8 mouse cellular contexts compared by ENCODE assay signal in the genomic region with DNA sequence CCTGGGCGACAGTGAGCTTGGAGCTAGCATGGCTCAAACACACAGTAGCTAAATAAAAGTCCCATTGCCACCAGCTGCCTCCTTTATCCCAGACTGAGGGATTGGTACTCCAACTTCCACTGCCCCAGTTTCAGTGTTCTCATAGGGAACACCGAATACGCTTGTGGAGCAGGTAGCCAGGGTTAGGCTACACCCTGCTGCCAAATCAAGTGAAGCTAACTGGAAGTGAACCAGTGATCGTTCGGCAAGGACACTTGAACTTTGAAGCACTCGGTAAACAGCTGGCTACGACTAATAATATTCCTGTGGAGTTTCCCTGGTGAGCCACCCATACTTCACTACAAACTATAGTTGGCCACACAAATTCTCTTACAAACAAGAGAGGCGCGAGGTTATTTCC. TPM values are rescaled to one million over a fixed set of nuclear protein-coding genes. Genes with fewer than 3 reads are reported as not detected.
DNase-seq lines count a peak whose midpoint lies in the region; ATAC-seq and TF ChIP-seq lines count a peak whose summit lies in the region.

No protein-coding gene starts in this region.

- no peak for TF ChIP-seq CTCF in testis, adult 2 months (IDR thresholded peaks at IDR 0.05; ENCODE audit: control insufficient read depth, insufficient read depth, insufficient replicate concordance, low read depth, low read length)
- no peak for TF ChIP-seq CTCF in liver, postnatal 0 days (IDR thresholded peaks at IDR 0.05; ENCODE audit: low read depth)

- peak overlapping the region; percentile 92 for H3K4me3 ChIP-seq in testis, adult 2 months (ENCODE audit: control insufficient read depth, low read depth, low read length)
- H3K4me3 ChIP-seq in hindbrain, embryonic 13.5 days = peak overlapping the region; percentile 96; the same call in 1 of the 2 replicates
- peak overlapping the region; percentile 72 for H3K4me3 ChIP-seq in liver, postnatal 0 days (ENCODE audit: low read depth, low read length)
- H3K4me3 ChIP-seq in stomach, embryonic 15.5 days (replicated peaks) = peak overlapping the region; percentile 97

- H3K9ac ChIP-seq in hindbrain, embryonic 13.5 days = peak overlapping the region; percentile 97; the same call in 1 of the 2 replicates
- H3K9ac ChIP-seq in liver, postnatal 0 days (replicated peaks) = peak overlapping the region; percentile 89; the same call in 1 of the 2 replicates
- no peak overlapping the region for H3K9ac ChIP-seq in stomach, embryonic 15.5 days

- peaks cover 7% of the 10 kb centered on the region for H3K4me1 ChIP-seq in testis, adult 2 months (ENCODE audit: control insufficient read depth, insufficient read depth, low read length)
- H3K4me1 ChIP-seq in hindbrain, embryonic 13.5 days (replicated peaks) = peaks cover 31% of the 10 kb centered on the region
- H3K4me1 ChIP-seq in liver, postnatal 0 days (ENCODE audit: insufficient read depth) = peaks cover 28% of the 10 kb centered on the region
- peaks cover 11% of the 10 kb centered on the region for H3K4me1 ChIP-seq in stomach, embryonic 15.5 days

- no peaks in the 10 kb centered on the region for H3K36me3 ChIP-seq in testis, adult 2 months (ENCODE audit: control insufficient read depth, insufficient read depth, low read length)
- no peaks in the 10 kb centered on the region for H3K36me3 ChIP-seq in hindbrain, embryonic 13.5 days
- H3K36me3 ChIP-seq in liver, postnatal 0 days (replicated peaks; ENCODE audit: insufficient read depth, low read length) = no peaks in the 10 kb centered on the region
- H3K36me3 ChIP-seq in stomach, embryonic 15.5 days = no peaks in the 10 kb centered on the region

- TF ChIP-seq EP300 in liver, postnatal 0 days (IDR thresholded peaks at IDR 0.05; ENCODE audit: low read depth) = no peak

- no peak for TF ChIP-seq POLR2A in testis, adult 2 months (IDR thresholded peaks at IDR 0.05; ENCODE audit: control insufficient read depth, low read depth, low read length)

- no peak overlapping the region for H3K27ac ChIP-seq in testis, adult 2 months (ENCODE audit: control insufficient read depth, insufficient read depth, low read depth, low read length)
- H3K27ac ChIP-seq in hindbrain, embryonic 13.5 days = no peak overlapping the region
- 0 out of 2 replicates have a peak overlapping the region, but pooled peaks have one; percentile 88 for H3K27ac ChIP-seq in liver, postnatal 0 days (ENCODE audit: low read depth)
- no peak overlapping the region for H3K27ac ChIP-seq in stomach, embryonic 15.5 days

- no peak for ATAC-seq in hindbrain, embryonic 13.5 days (ENCODE audit: low FRiP score)
- ATAC-seq in liver, postnatal 0 days = no peak
- no peak for ATAC-seq in stomach, embryonic 15.5 days (ENCODE audit: insufficient read depth, low FRiP score, low read depth)

- DNase-seq in testis, postnatal 10 days (ENCODE audit: low spot score) = no peak
- DNase-seq in liver, postnatal 0 days = no peak
- no peak for DNase-seq in ovary, postnatal 14 days (ENCODE audit: low spot score)
- no peak for DNase-seq in thymus, postnatal 36 days
- DNase-seq in thymus, postnatal 0 days (ENCODE audit: low spot score) = no peak

- no peaks in the 10 kb centered on the region for H3K27me3 ChIP-seq in testis, adult 2 months (ENCODE audit: control insufficient read depth, insufficient read depth, low read length)
- H3K27me3 ChIP-seq in hindbrain, embryonic 13.5 days = no peaks in the 10 kb centered on the region
- H3K27me3 ChIP-seq in liver, postnatal 0 days (ENCODE audit: insufficient read depth, low read length) = no peaks in the 10 kb centered on the region
- no peaks in the 10 kb centered on the region for H3K27me3 ChIP-seq in stomach, embryonic 15.5 days (replicated peaks)

- no peaks in the 10 kb centered on the region for H3K9me3 ChIP-seq in hindbrain, embryonic 13.5 days
- no peaks in the 10 kb centered on the region for H3K9me3 ChIP-seq in liver, postnatal 0 days (ENCODE audit: low read length)
- no peaks in the 10 kb centered on the region for H3K9me3 ChIP-seq in stomach, embryonic 15.5 days

- WGBS in hindbrain, embryonic 13.5 days = 90% methylated on average over 9 of the region's 9 CpGs
- WGBS in liver, postnatal 0 days (ENCODE audit: insufficient replicate concordance) = 69% methylated on average over 9 of the region's 9 CpGs
- 76% methylated on average over 9 of the region's 9 CpGs for WGBS in stomach, embryonic 15.5 days

- H3K4me2 ChIP-seq in hindbrain, embryonic 13.5 days = peak overlapping the region; percentile 92
- peak overlapping the region; percentile 81 for H3K4me2 ChIP-seq in liver, postnatal 0 days (ENCODE audit: low read depth, low read length)
- H3K4me2 ChIP-seq in stomach, embryonic 15.5 days = peak overlapping the region; percentile 63

RNA-seq across cellular contexts. Expression of gene Nrbf2, which starts 1.6 kb away (rescaled TPM):
- polyA plus RNA-seq in testis, adult 2 months (2012; rRNA removed) = 3.0 and 4.4 TPM in 2 replicates
- polyA plus RNA-seq in hindbrain, embryonic 13.5 days (2015; fragmentation: Nextera tagmentation; extraction: Ambion mirVana) = 44.0 and 44.5 TPM in 2 replicates
- polyA plus RNA-seq in liver, postnatal 0 days (2015; fragmentation: Nextera tagmentation; extraction: Ambion mirVana) = 17.5 and 20.2 TPM in 2 replicates
- polyA plus RNA-seq in stomach, embryonic 15.5 days (2015; fragmentation: Nextera tagmentation; extraction: Ambion mirVana) = 35.1 and 36.3 TPM in 2 replicates
- polyA plus RNA-seq in thymus, postnatal 0 days (2015; fragmentation: Nextera tagmentation; extraction: Ambion mirVana) = 46.5 and 47.5 TPM in 2 replicates
